Mouse (Mus musculus) cerebellum, adult 2 months (tissue): ENCODE measurements around the gene Atxn2l. TPM values are rescaled to one million over a fixed set of nuclear protein-coding genes. Genes with fewer than 3 reads are reported as not detected.

Experiments
- DNase-seq, 2 experiments: peaks; one replicate each; pipeline ENCODE4 v3.0.0; 2021
- H3K27ac ChIP-seq: fragments of 200-500 bp; 2 replicates; pipeline ENCODE4 v1.5.1; 2012; ENCODE audit warnings: low read length, control low read depth, inconsistent platforms; ENCODE audit not compliant: insufficient read depth
- H3K27me3 ChIP-seq: fragments of 200-500 bp; 2 replicates; pipeline ENCODE4 v1.6.1; 2012; ENCODE audit warnings: inconsistent platforms, mild to moderate bottlenecking, low read length, moderate library complexity; ENCODE audit not compliant: control insufficient read depth, insufficient read depth
- H3K4me1 ChIP-seq: fragments of 200-500 bp; 2 replicates; pipeline ENCODE4 v1.6.1; 2011; ENCODE audit warnings: low read length; ENCODE audit not compliant: control insufficient read depth, insufficient read depth
- H3K4me3 ChIP-seq: fragments of 200-500 bp; replicated peaks from 2 replicates; pipeline ENCODE3; 2011; ENCODE audit warnings: mild to moderate bottlenecking, low read depth, low read length, control low read depth; ENCODE audit not compliant: insufficient read depth
- CTCF ChIP-seq: fragments of 200-500 bp; IDR thresholded peaks from 2 replicates; pipeline ENCODE4 v1.5.1; 2011; ENCODE audit warnings: low read depth, mild to moderate bottlenecking, control low read depth, low read length, moderate library complexity, borderline replicate concordance; ENCODE audit not compliant: insufficient read depth
- POLR2A ChIP-seq: fragments of 200-500 bp; IDR thresholded peaks from 2 replicates; pipeline ENCODE4 v1.6.1; 2011; ENCODE audit warnings: low read length, control low read depth, borderline replicate concordance; ENCODE audit not compliant: insufficient read depth
- WGBS: fragments of 180-500 bp; shearing (Covaris S2); methylation state at CpG from one replicate; pipeline ENCODE4 v1.1.7; 2018; 5-methylcytosine and 5-hydroxymethylcytosine counted together
- polyA plus RNA-seq: library from polyadenylated mRNA; depleted of rRNA; stranded (reverse); fragments of >200 nt; gene quantifications from 2 replicates; pipeline ENCODE4 v1.2.3, GENCODE M21; 2012

Gene Atxn2l
- polyA plus RNA-seq, 1 experiment, result 139 TPM

- Histone ChIP-seq H3K4me3 (no peak overlapping the region), H3K27me3 (no peaks in the 10 kb centered on the region; the same call in 1 of the 2 replicates), H3K4me1 (no peaks in the 10 kb centered on the region), H3K27ac (no peak overlapping the region)
- DNase-seq, result no peak
- TF ChIP-seq CTCF, result no peak
- TF ChIP-seq POLR2A, result no peak
- 47% methylated on average over 7 of the region's 7 CpGs for WGBS
Measured at GRCm38 (mm10) chr7:126465246-126466030, 37.8 kb downstream of the Atxn2l start.

GRCm38 (mm10) chr7:126464836-126465235, 38.4 kb downstream of the Atxn2l start:
- no peak for DNase-seq
- 37% methylated on average over 5 of the region's 5 CpGs for WGBS
- no peaks in the 10 kb centered on the region; the same call in 1 of the 2 replicates for H3K27me3 ChIP-seq
- H3K27ac ChIP-seq, result no peak overlapping the region
- TF ChIP-seq POLR2A (no peak), CTCF (no peak)
- no peak overlapping the region for H3K4me3 ChIP-seq
- no peaks in the 10 kb centered on the region for H3K4me1 ChIP-seq

- no peak for DNase-seq
- TF ChIP-seq CTCF (no peak), POLR2A (no peak)
- Histone ChIP-seq H3K4me1 (no peaks in the 10 kb centered on the region), H3K4me3 (no peak overlapping the region), H3K27ac (no peak overlapping the region), H3K27me3 (no peaks in the 10 kb centered on the region; the same call in 1 of the 2 replicates)
- WGBS, result 48% methylated on average over 4 of the region's 4 CpGs
Measured at GRCm38 (mm10) chr7:126464121-126464520, 39.1 kb downstream of the Atxn2l start.

- WGBS, result 64% methylated on average over 4 of the region's 4 CpGs
- H3K27ac ChIP-seq, result no peak overlapping the region
- DNase-seq, result no peak
- no peak overlapping the region for H3K4me3 ChIP-seq
- no peaks in the 10 kb centered on the region for H3K4me1 ChIP-seq
- TF ChIP-seq POLR2A (no peak), CTCF (no peak)
- no peaks in the 10 kb centered on the region; the same call in 1 of the 2 replicates for H3K27me3 ChIP-seq
Measured at GRCm38 (mm10) chr7:126463547-126463946, 39.7 kb downstream of the Atxn2l start.

GRCm38 (mm10) chr7:126463004-126463403, 40.2 kb downstream of the Atxn2l start, which contains the start of gene Atp2a1:
Gene Atp2a1, minus strand, starts transcription at chr7:126463108.
- WGBS, result 59% methylated on average over 5 of the region's 5 CpGs
- no peak for TF ChIP-seq POLR2A
- TF ChIP-seq CTCF, result no peak

GRCm38 (mm10) chr7:126461626-126462025, 41.6 kb downstream of the Atxn2l start:
- Histone ChIP-seq H3K4me1 (no peaks in the 10 kb centered on the region), H3K4me3 (no peak overlapping the region), H3K27ac (no peak overlapping the region), H3K27me3 (no peaks in the 10 kb centered on the region; the same call in 1 of the 2 replicates)
- TF ChIP-seq CTCF, result no peak
- TF ChIP-seq POLR2A, result no peak
- WGBS, result 65% methylated on average over 3 of the region's 3 CpGs
- no peak for DNase-seq

More at GRCm38 (mm10) chr7:126463004-126463403, 40.2 kb downstream of the Atxn2l start, which contains the start of gene Atp2a1:
- Histone ChIP-seq H3K4me3 (no peak within 1 kb of the TSS), H3K27me3 (no peaks in the 10 kb centered on the region; the same call in 1 of the 2 replicates), H3K4me1 (no peaks in the 10 kb centered on the region), H3K27ac (no peak within 1 kb of the TSS)
- no peak for DNase-seq

GRCm38 (mm10) chr7:126460623-126461399, 42.4 kb downstream of the Atxn2l start:
- Histone ChIP-seq H3K4me3 (no peak overlapping the region), H3K27me3 (no peaks in the 10 kb centered on the region; the same call in 1 of the 2 replicates), H3K4me1 (no peaks in the 10 kb centered on the region), H3K27ac (no peak overlapping the region)
- WGBS, result 54% methylated on average over 10 of the region's 10 CpGs
- TF ChIP-seq POLR2A, result no peak
- no peak for TF ChIP-seq CTCF
- DNase-seq, result no peak
